Mouse (Mus musculus) fat pad, adult 2 months (tissue): ENCODE results near the gene Zdhhc19.
A peak's percentile ranks its signal among the peaks of the same experiment; 100 is the strongest.

ENCODE experiments used
- DNase-seq: peaks from one replicate; pipeline ENCODE4 v3.0.0-alpha.2; 2011; ENCODE audit warnings: low read depth, low spot score; ENCODE audit errors: extremely low read depth

Zdhhc19 gene

GRCm38 (mm10) chr16:32607562-32608343 lies 111.7 kb downstream of the Zdhhc19 start:
- DNase-seq, result no peak

GRCm38 (mm10) chr16:32608344-32608711 lies 112.3 kb downstream of the Zdhhc19 start:
- no peak for DNase-seq

- peak; percentile 66 for DNase-seq
Measured at GRCm38 (mm10) chr16:32608712-32609400, 112.8 kb downstream of the Zdhhc19 start, which contains the start of gene Tfrc. Tfrc (plus strand) TSS chr16:32608920.

- DNase-seq, result no peak
Measured at GRCm38 (mm10) chr16:32609401-32609779, 113.3 kb downstream of the Zdhhc19 start.

- DNase-seq, result no peak
Measured at GRCm38 (mm10) chr16:32610460-32611255, 114.6 kb downstream of the Zdhhc19 start.
